Mouse (Mus musculus): Measurements from ENCODE around the gene Ctu2. TPM values are rescaled to one million over a fixed set of nuclear protein-coding genes. Genes with fewer than 3 reads are reported as not detected.

The Ctu2 gene
- 28.3 and 43.6 TPM in 2 replicates for polyA plus RNA-seq (2012; rRNA removed; ENCODE audit: low replicate concordance)

DNA sequence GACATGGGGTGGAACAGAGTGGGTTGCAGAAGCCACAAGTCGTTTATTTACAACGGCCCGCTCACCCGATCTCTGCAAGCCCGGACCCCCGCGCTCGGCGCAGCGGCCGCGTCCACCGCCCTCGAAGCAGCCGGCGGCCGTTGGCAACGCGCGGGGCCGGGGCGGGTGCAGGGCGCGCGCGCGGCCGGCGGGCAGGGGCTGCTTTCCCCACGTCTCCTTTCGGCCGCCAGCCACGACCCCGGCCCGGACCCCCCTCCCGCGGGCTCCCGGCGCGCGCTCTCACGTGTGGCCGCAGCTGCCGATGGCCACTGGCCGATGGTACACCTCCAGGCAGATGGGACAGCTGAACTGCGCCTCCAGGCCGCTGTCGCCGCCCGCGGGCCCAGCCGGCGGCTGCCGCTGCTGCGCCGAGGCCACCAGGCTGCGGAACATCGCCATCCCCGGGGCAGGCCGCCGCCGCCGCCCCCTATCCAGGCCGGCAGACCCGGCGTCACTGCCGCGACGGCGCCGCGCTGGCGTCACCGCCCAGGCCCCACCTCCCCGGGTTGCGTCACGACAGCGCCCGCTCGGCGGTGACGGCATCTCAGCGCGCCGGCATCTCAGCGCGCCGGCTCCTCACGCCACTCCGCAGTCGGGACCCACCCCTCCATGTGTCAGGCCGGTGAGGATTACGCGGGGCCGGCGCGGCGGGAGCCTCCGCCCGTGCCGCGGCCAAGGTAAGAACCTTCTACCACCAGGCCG lies at the start of gene Ctu2, which contains the start of gene Rnf166:
Gene Ctu2 (plus strand): TSS at position 564 of the 741 bp plus-strand sequence.
Gene Rnf166 (minus strand): TSS at position 485 of the 741 bp plus-strand sequence.

DNA sequence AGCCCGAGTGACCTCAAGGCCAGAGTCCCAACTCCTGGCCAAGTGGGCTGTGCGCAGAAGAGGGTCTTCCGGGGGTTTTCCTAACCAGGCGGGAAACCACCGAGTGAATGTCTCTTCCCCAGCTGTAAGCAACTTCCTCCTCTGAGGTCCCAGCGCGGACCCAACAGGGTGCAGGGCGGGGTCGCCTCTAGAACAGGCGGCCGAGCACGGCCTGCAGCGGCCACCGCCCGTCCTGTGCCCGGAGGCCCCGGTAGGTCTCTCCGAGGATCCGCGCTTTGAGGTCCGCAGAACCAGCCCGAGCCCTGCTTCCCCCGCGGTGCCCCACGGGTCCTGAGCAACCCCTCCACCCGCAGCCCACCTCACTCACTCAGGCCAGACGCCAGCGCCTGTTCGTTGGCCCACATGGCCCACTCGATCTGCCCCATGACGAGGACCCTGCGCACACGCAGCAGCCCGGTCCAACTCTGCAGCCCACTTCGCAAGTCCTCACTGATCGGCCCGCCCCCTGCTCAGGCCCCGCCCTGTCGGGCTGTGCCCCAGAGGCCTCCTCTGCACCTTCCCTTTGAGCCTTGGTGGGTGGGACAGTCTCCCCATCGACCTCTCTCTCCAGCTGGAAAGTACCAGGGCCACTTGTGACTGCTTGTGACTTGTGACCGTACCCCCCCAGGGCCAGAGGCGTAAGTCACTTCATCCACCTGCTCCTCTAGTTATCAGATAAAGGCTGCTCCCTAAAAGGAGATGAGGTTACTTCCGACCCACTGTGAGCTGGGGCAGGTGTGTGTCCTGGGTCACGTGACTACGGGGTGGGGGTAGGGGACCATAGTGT lies 43.3 kb upstream of the Ctu2 start, which contains the start of gene Cyba:
Gene Cyba (minus strand): TSS at position 488 of the 826 bp plus-strand sequence.

DNA sequence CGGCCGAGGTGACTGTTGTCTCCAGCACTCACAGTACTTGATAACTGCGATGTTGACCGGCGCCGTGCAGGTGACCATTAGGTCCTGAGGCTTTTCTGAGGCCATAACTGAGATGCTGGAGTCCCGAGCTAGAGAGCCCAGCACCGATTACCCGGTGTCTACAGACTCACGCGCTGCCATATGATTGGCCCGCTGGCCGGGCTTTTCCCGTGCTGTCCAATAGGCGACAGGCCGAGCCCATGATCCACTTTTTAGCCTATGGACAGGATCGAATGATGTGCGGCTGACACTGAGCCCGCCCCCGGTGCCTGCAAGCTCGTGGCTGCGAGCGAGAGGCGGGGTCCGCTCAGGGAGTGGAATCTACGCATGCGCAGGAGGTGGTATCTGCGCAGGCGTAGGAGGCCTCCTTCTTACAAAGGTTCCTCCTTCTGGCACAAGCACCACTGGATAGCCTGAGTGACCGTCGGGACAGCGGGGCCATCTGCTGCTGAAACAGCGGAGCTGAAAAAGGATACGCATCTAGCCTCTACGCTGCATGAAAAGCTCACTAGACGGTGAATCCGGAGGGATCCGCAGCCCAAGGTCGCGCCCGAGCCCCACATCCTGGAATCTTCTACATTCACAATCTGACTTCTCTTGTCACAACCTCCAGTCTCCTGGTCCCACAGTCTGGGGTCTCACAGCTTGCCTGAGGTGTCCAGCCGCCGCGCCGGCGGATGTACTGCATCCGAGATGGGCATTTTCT lies 32.5 kb upstream of the Ctu2 start, which contains the start of gene Mvd:
Gene Mvd (minus strand): TSS at position 161 of the 745 bp plus-strand sequence.

DNA sequence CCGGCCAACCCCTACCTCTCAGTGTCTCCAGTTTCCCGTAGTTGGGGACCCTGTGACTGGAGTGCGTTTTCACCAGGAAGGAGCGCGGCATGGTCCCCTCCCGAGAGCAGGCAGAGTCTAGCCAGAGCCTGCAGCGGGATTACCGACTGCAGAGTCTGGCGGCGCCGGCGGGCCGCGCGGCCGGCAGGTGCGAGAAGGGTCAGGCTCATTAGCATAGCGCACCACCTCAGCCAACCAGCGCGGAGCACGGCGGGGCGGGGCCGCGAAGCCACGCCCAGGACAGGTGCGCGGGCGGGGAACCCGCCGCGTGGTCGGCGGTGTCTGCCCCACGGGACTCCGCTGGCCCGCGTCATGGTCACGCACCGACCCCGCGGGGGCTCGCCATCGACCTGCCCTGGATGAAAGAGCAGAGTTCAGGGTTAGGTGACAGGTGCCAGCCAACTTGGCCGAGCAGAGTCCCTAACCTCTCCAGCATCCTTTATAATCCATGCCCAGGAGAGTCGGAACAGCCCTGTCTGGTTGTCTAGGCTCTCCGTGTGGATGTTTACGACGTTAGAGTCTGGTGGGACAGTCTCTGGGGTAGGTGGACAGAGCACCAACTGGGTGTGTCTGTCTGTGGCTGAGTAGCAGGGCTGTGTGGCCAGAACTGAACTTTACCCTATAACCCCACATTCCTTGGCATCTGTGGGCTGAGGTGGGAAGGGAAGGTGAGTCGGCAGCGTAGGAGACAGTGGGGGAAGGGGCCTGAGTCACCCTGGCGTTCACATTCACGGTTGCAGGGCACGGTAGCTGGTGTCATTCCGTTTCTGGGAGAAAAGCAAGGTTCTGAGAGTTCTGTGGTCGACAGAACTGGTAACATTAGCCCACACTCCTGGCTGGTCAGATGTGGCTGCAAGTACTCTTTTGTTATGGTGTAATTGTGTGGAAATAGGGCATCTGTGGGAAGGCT lies 15.1 kb upstream of the Ctu2 start, which contains the start of gene Snai3:
Gene Snai3 (minus strand): TSS at position 210 of the 949 bp plus-strand sequence.

Other genes starting within 250 kb of the Ctu2 start
- gene Zfpm1, start 194.0 kb upstream of the Ctu2 start, polyA plus RNA-seq (2012; rRNA removed; ENCODE audit: low replicate concordance), result 23.9 and 56.9 TPM in 2 replicates
- gene Trhr2, start 115.4 kb upstream of the Ctu2 start, polyA plus RNA-seq (2012; rRNA removed; ENCODE audit: low replicate concordance), result not detected in 2 replicates
- gene Zc3h18, start 99.5 kb upstream of the Ctu2 start, polyA plus RNA-seq (2012; rRNA removed; ENCODE audit: low replicate concordance), result 19.4 and 33.3 TPM in 2 replicates
- 0.24 and 0.84 TPM in 2 replicates for gene Il17c, start 54.1 kb upstream of the Ctu2 start, polyA plus RNA-seq (2012; rRNA removed; ENCODE audit: low replicate concordance)
- 239 and 467 TPM in 2 replicates for gene Cyba, start 43.2 kb upstream of the Ctu2 start, polyA plus RNA-seq (2012; rRNA removed; ENCODE audit: low replicate concordance)
- gene Mvd, start 32.7 kb upstream of the Ctu2 start, polyA plus RNA-seq (2012; rRNA removed; ENCODE audit: low replicate concordance), result 34.7 and 40.7 TPM in 2 replicates
- gene Snai3, start 15.4 kb upstream of the Ctu2 start, polyA plus RNA-seq (2012; rRNA removed; ENCODE audit: low replicate concordance), result 7.1 and 8.1 TPM in 2 replicates
- 114 and 121 TPM in 2 replicates for gene Rnf166, start 79 bp upstream of the Ctu2 start, polyA plus RNA-seq (2012; rRNA removed; ENCODE audit: low replicate concordance)
- 119 and 150 TPM in 2 replicates for gene Piezo1, start 75.2 kb downstream of the Ctu2 start, polyA plus RNA-seq (2012; rRNA removed; ENCODE audit: low replicate concordance)
- gene Cdt1, start 91.9 kb downstream of the Ctu2 start, polyA plus RNA-seq (2012; rRNA removed; ENCODE audit: low replicate concordance), result 15.1 and 45.5 TPM in 2 replicates
- 101 and 127 TPM in 2 replicates for gene Aprt, start 100.8 kb downstream of the Ctu2 start, polyA plus RNA-seq (2012; rRNA removed; ENCODE audit: low replicate concordance)
- gene Galns, start 135.3 kb downstream of the Ctu2 start, polyA plus RNA-seq (2012; rRNA removed; ENCODE audit: low replicate concordance), result 14.4 and 14.9 TPM in 2 replicates
- 120 and 189 TPM in 2 replicates for gene Trappc2l, start 135.5 kb downstream of the Ctu2 start, polyA plus RNA-seq (2012; rRNA removed; ENCODE audit: low replicate concordance)
- not detected in 2 replicates for gene Pabpn1l, start 146.6 kb downstream of the Ctu2 start, polyA plus RNA-seq (2012; rRNA removed; ENCODE audit: low replicate concordance)
- 15.8 and 24.7 TPM in 2 replicates for gene Cbfa2t3, start 223.0 kb downstream of the Ctu2 start, polyA plus RNA-seq (2012; rRNA removed; ENCODE audit: low replicate concordance)